Mouse (Mus musculus): ENCODE measurements around the gene Mertk. TPM values are rescaled to one million over a fixed set of nuclear protein-coding genes. Genes with fewer than 3 reads are reported as not detected.

Mertk gene
- polyA plus RNA-seq, 1 experiment = 3.3 TPM

DNA sequence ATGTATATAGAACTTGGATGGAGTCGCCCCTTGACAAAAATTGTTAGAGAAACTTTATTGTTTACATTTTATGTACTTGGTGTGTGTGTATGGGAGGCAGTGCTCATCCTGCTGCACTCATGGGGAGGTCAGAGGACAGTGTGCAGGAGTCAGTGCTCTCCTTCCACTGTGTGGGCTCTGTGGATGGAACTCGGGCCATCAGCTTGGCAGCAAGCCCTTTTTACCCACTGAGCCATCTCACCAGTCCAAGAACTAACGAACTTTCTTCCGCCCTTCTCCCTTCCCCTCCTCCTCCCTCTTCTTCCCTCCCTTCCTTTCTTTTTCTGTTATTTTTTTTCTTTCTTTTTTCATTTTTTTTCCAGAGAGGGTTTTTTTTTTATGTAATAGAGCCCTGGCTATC, 29.3 kb downstream of the Mertk start:
- WGBS = 82% methylated on average over 4 of the region's 4 CpGs
- H3K36me3 ChIP-seq (ENCODE audit: control insufficient read depth, insufficient read depth, low read length) = no peaks in the 10 kb centered on the region
- no peaks in the 10 kb centered on the region for H3K27me3 ChIP-seq (ENCODE audit: control insufficient read depth, insufficient read depth, low read length)
- no peak for TF ChIP-seq CTCF (IDR thresholded peaks at IDR 0.05; ENCODE audit: borderline replicate concordance, control insufficient read depth, extremely low read depth, insufficient read depth, low read length, poor library complexity)
- TF ChIP-seq POLR2A (IDR thresholded peaks at IDR 0.05; ENCODE audit: control insufficient read depth, extremely low read depth, insufficient read depth, low read length, poor library complexity) = no peak
- H3K4me1 ChIP-seq (replicated peaks; ENCODE audit: control insufficient read depth, insufficient read depth, low read length) = no peaks in the 10 kb centered on the region
- no peak overlapping the region for H3K27ac ChIP-seq (ENCODE audit: control insufficient read depth, insufficient read depth, low read length)
- no peak overlapping the region for H3K4me3 ChIP-seq (ENCODE audit: control insufficient read depth, insufficient read depth, low read length)
- DNase-seq = no peak

DNA sequence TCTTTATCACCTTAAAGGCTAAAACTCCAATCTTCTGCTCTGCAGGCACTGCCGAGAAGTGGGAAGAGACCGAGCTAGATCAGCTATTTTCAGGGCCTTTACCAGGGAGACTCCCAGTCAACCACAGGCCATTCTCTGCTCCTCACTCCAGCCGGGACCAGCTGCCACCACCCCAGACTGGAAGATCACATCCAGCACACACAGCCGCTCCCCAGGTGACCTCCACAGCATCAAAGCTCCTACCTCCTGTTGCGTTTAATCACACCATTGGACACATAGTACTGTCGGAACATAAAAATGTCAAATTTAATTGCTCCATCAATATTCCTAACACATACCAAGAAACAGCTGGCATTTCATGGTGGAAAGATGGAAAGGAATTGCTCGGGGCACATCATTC, 30.4 kb downstream of the Mertk start:
- WGBS = 95% methylated on average over 7 of the region's 7 CpGs
- Histone ChIP-seq H3K27me3 (ENCODE audit: control insufficient read depth, insufficient read depth, low read length) (no peaks in the 10 kb centered on the region), H3K4me3 (ENCODE audit: control insufficient read depth, insufficient read depth, low read length) (no peak overlapping the region), H3K27ac (ENCODE audit: control insufficient read depth, insufficient read depth, low read length) (no peak overlapping the region), H3K36me3 (ENCODE audit: control insufficient read depth, insufficient read depth, low read length) (no peaks in the 10 kb centered on the region), H3K4me1 (replicated peaks; ENCODE audit: control insufficient read depth, insufficient read depth, low read length) (no peaks in the 10 kb centered on the region)
- no peak for DNase-seq
- TF ChIP-seq CTCF (IDR thresholded peaks at IDR 0.05; ENCODE audit: borderline replicate concordance, control insufficient read depth, extremely low read depth, insufficient read depth, low read length, poor library complexity) (no peak), POLR2A (IDR thresholded peaks at IDR 0.05; ENCODE audit: control insufficient read depth, extremely low read depth, insufficient read depth, low read length, poor library complexity) (no peak)

DNA sequence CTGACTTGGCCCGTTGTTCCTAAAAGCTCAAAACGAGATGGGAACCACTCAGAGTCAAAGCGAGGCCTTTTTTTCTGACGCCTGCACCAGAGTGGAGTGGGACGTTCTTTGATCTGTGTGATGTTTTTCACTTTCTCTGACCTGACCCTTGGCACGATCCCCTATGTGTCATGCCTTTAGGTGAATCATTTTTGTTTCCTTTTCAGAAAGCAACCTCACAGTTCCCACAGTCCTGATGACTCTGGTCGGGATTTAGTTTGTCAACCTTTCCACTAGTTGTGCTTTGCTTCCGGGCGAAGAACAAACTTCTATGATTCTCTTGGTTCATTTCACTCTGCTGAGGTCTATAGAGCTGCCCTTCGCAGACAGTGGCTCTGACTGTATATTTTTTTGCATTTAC, 32.8 kb downstream of the Mertk start:
- TF ChIP-seq CTCF (IDR thresholded peaks at IDR 0.05; ENCODE audit: borderline replicate concordance, control insufficient read depth, extremely low read depth, insufficient read depth, low read length, poor library complexity) = no peak
- TF ChIP-seq POLR2A (IDR thresholded peaks at IDR 0.05; ENCODE audit: control insufficient read depth, extremely low read depth, insufficient read depth, low read length, poor library complexity) = no peak
- Histone ChIP-seq H3K4me3 (ENCODE audit: control insufficient read depth, insufficient read depth, low read length) (no peak overlapping the region), H3K36me3 (ENCODE audit: control insufficient read depth, insufficient read depth, low read length) (no peaks in the 10 kb centered on the region), H3K27me3 (ENCODE audit: control insufficient read depth, insufficient read depth, low read length) (no peaks in the 10 kb centered on the region), H3K27ac (ENCODE audit: control insufficient read depth, insufficient read depth, low read length) (no peak overlapping the region), H3K4me1 (replicated peaks; ENCODE audit: control insufficient read depth, insufficient read depth, low read length) (no peaks in the 10 kb centered on the region)
- DNase-seq = no peak
- 93% methylated on average over 10 of the region's 10 CpGs for WGBS

DNA sequence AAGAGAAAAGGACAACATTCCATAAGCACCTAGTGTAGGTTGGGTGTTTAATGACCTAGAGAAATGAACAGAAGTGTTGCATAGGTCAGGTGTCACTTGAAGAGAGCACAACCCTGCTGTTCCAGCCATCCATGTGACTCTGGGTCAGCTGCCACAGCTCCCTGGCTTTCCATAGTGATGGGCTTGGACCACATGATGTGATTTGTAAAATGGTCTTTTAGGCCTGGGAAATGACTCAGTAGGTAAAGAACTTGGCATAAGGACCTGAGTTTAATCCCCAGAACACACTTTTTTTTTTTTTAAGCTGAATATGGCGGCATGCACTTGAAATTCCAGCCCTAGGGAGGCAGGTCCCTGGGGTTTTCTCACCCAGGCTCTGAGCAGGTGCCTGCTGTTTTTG, 33.2 kb downstream of the Mertk start:
- Histone ChIP-seq H3K4me1 (replicated peaks; ENCODE audit: control insufficient read depth, insufficient read depth, low read length) (no peaks in the 10 kb centered on the region), H3K27ac (ENCODE audit: control insufficient read depth, insufficient read depth, low read length) (no peak overlapping the region), H3K4me3 (ENCODE audit: control insufficient read depth, insufficient read depth, low read length) (no peak overlapping the region), H3K36me3 (ENCODE audit: control insufficient read depth, insufficient read depth, low read length) (no peaks in the 10 kb centered on the region), H3K27me3 (ENCODE audit: control insufficient read depth, insufficient read depth, low read length) (no peaks in the 10 kb centered on the region)
- no peak for TF ChIP-seq POLR2A (IDR thresholded peaks at IDR 0.05; ENCODE audit: control insufficient read depth, extremely low read depth, insufficient read depth, low read length, poor library complexity)
- TF ChIP-seq CTCF (IDR thresholded peaks at IDR 0.05; ENCODE audit: borderline replicate concordance, control insufficient read depth, extremely low read depth, insufficient read depth, low read length, poor library complexity) = no peak
- 93% methylated on average over 1 of the region's 1 CpGs for WGBS
- no peak for DNase-seq

DNA sequence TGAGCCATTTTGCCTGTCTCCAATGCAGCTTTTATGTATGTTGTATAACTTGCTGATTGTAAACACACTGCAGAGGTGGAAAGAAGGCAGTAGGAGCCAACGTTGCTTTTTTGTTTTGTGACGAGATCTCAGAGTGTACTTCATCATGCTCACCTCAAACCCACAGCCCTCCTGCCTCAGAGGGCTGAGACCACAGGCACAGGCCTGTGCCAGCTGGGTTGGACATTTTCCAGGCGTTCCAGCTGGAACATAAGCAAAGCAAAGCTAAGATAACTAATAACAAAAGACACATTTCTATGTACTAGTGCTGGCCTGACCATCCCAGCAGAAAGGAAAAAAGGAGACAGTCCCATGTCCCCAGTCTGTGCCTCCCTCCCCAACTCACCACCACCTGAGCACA, 36.3 kb downstream of the Mertk start:
- WGBS = 29% methylated on average over 3 of the region's 3 CpGs
- no peak overlapping the region for H3K27ac ChIP-seq (ENCODE audit: control insufficient read depth, insufficient read depth, low read length)
- TF ChIP-seq POLR2A (IDR thresholded peaks at IDR 0.05; ENCODE audit: control insufficient read depth, extremely low read depth, insufficient read depth, low read length, poor library complexity) (no peak), CTCF (IDR thresholded peaks at IDR 0.05; ENCODE audit: borderline replicate concordance, control insufficient read depth, extremely low read depth, insufficient read depth, low read length, poor library complexity) (no peak)
- no peak overlapping the region for H3K4me3 ChIP-seq (ENCODE audit: control insufficient read depth, insufficient read depth, low read length)
- H3K4me1 ChIP-seq (replicated peaks; ENCODE audit: control insufficient read depth, insufficient read depth, low read length) = no peaks in the 10 kb centered on the region
- DNase-seq = no peak
- no peaks in the 10 kb centered on the region for H3K27me3 ChIP-seq (ENCODE audit: control insufficient read depth, insufficient read depth, low read length)
- no peaks in the 10 kb centered on the region for H3K36me3 ChIP-seq (ENCODE audit: control insufficient read depth, insufficient read depth, low read length)

DNA sequence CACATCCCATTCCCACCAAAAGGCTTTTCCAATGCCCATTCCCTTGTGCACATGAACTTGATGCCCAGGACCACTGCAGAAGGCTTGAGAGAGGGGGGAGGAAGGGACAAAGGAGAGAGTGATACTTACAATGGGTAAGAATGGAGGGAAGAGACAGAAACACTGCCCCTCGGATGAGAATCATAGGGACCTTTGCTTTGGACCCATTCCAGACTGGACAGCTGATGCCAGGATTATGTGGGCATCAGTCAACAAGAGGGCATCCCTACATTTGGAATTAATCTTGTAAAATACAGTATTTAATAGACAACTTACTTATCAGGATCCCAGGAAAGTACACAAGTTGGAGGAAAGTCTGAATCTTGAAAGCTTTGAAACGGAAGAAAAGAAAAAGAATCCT, 38.3 kb downstream of the Mertk start:
- H3K4me1 ChIP-seq (replicated peaks; ENCODE audit: control insufficient read depth, insufficient read depth, low read length) = no peaks in the 10 kb centered on the region
- H3K27ac ChIP-seq (ENCODE audit: control insufficient read depth, insufficient read depth, low read length) = no peak overlapping the region
- 93% methylated on average over 2 of the region's 2 CpGs for WGBS
- H3K27me3 ChIP-seq (ENCODE audit: control insufficient read depth, insufficient read depth, low read length) = no peaks in the 10 kb centered on the region
- no peaks in the 10 kb centered on the region for H3K36me3 ChIP-seq (ENCODE audit: control insufficient read depth, insufficient read depth, low read length)
- TF ChIP-seq CTCF (IDR thresholded peaks at IDR 0.05; ENCODE audit: borderline replicate concordance, control insufficient read depth, extremely low read depth, insufficient read depth, low read length, poor library complexity) = no peak
- TF ChIP-seq POLR2A (IDR thresholded peaks at IDR 0.05; ENCODE audit: control insufficient read depth, extremely low read depth, insufficient read depth, low read length, poor library complexity) = no peak
- DNase-seq = no peak
- H3K4me3 ChIP-seq (ENCODE audit: control insufficient read depth, insufficient read depth, low read length) = no peak overlapping the region

DNA sequence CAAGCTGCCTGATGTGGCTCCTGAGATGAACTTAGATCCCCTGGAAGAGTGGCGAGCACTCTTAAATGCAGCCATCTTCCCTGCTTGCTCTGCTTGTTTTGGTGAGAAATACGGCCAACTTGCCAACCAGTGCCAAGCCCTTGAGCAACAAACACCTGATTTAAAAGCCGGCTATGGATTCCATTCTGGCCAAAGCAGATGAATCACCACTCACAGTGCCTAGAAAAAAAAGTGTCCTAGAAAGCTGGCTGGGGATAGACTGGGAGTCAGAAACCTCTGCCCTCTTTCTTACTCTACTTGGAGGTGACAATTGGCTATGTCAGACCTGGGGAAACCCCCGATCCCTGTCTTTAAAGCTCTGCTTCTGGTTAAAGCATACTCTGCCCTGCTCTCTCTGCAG, 39.0 kb downstream of the Mertk start:
- no peak overlapping the region for H3K4me3 ChIP-seq (ENCODE audit: control insufficient read depth, insufficient read depth, low read length)
- TF ChIP-seq POLR2A (IDR thresholded peaks at IDR 0.05; ENCODE audit: control insufficient read depth, extremely low read depth, insufficient read depth, low read length, poor library complexity) (no peak), CTCF (IDR thresholded peaks at IDR 0.05; ENCODE audit: borderline replicate concordance, control insufficient read depth, extremely low read depth, insufficient read depth, low read length, poor library complexity) (no peak)
- no peaks in the 10 kb centered on the region for H3K27me3 ChIP-seq (ENCODE audit: control insufficient read depth, insufficient read depth, low read length)
- H3K27ac ChIP-seq (ENCODE audit: control insufficient read depth, insufficient read depth, low read length) = no peak overlapping the region
- H3K4me1 ChIP-seq (replicated peaks; ENCODE audit: control insufficient read depth, insufficient read depth, low read length) = no peaks in the 10 kb centered on the region
- no peaks in the 10 kb centered on the region for H3K36me3 ChIP-seq (ENCODE audit: control insufficient read depth, insufficient read depth, low read length)
- WGBS = 96% methylated on average over 4 of the region's 4 CpGs
- no peak for DNase-seq

Data from thymus, adult 2 months (tissue).